Mouse (Mus musculus) left cerebral cortex, adult 2 months (tissue): ENCODE measurements around the gene Smad1. TPM values are rescaled to one million over a fixed set of nuclear protein-coding genes. Genes with fewer than 3 reads are reported as not detected.

ENCODE experiments used
- DNase-seq, 2 experiments: peaks; one replicate each; pipeline ENCODE4 v3.0.0; 2021 to 2022; ENCODE audit warnings: low spot score in 2 of 2, mixed read lengths in 1 of 2; ENCODE audit errors: extremely low spot score in 1 of 2
- H3K27ac ChIP-seq: fragments of 200-600 bp; 2 replicates; pipeline ENCODE4 v1.8.1; 2022
- H3K4me3 ChIP-seq: fragments of 200-600 bp; 2 replicates; pipeline ENCODE4 v1.8.1; 2022
- CTCF ChIP-seq: fragments of 200-600 bp; IDR thresholded peaks from 2 replicates; pipeline ENCODE4 v1.8.1; 2022; ENCODE audit warnings: antibody characterized with exemption, mild to moderate bottlenecking, moderate library complexity
- intact Hi-C: fragments of 180-260 bp; cut with DNase I; formaldehyde crosslinking; loops from one replicate; pipeline ENCODE4 v1.15.1; 2025
- total RNA-seq, 2 experiments: library from RNA; stranded (reverse); gene quantifications; 2 replicates each; pipeline ENCODE4 v1.2.3; 2021

The Smad1 gene
- total RNA-seq, 2 experiments from 2014 or later, result 30.8 to 32.9 TPM

GRCm38 (mm10) chr8:79367350-79367749 is 32.0 kb downstream of the Smad1 start:
- H3K27ac ChIP-seq, result no peak overlapping the region
- no peak overlapping the region for H3K4me3 ChIP-seq
- intact Hi-C loops, result no loop called here
- no peak for TF ChIP-seq CTCF
- DNase-seq, result no peak

- TF ChIP-seq CTCF, result no peak
- Histone ChIP-seq H3K4me3 (no peak overlapping the region), H3K27ac (no peak overlapping the region)
- DNase-seq, result no peak
- intact Hi-C loops, result no loop called here
These were observed 33.1 kb downstream of the Smad1 start for GRCm38 (mm10) chr8:79366227-79366626.

GRCm38 (mm10) chr8:79365707-79366106 is 33.6 kb downstream of the Smad1 start:
- no peak for DNase-seq
- Histone ChIP-seq H3K27ac (no peak overlapping the region), H3K4me3 (no peak overlapping the region)
- intact Hi-C loops, result no loop called here
- TF ChIP-seq CTCF, result no peak

- no peak for TF ChIP-seq CTCF
- no peak overlapping the region for H3K4me3 ChIP-seq
- H3K27ac ChIP-seq, result no peak overlapping the region
- intact Hi-C loops, result no loop called here
- DNase-seq, result no peak
These were observed 34.5 kb downstream of the Smad1 start for GRCm38 (mm10) chr8:79364806-79365205.

GRCm38 (mm10) chr8:79362430-79362829 is 36.9 kb downstream of the Smad1 start:
- H3K27ac ChIP-seq, result no peak overlapping the region
- no peak overlapping the region for H3K4me3 ChIP-seq
- DNase-seq, result no peak
- no peak for TF ChIP-seq CTCF
- intact Hi-C loops, result no loop called here

GRCm38 (mm10) chr8:79360774-79361527 is 38.4 kb downstream of the Smad1 start:
- no peak for TF ChIP-seq CTCF
- intact Hi-C loops, result no loop called here
- H3K4me3 ChIP-seq, result no peak overlapping the region
- DNase-seq, result no peak
- 0 out of 2 replicates have a peak overlapping the region, but pooled peaks have one; percentile 3 for H3K27ac ChIP-seq

- intact Hi-C loops, result no loop called here
- no peak for TF ChIP-seq CTCF
- no peak for DNase-seq
- Histone ChIP-seq H3K4me3 (no peak overlapping the region), H3K27ac (0 out of 2 replicates have a peak overlapping the region, but pooled peaks have one; percentile 3)
These were observed 39.0 kb downstream of the Smad1 start for GRCm38 (mm10) chr8:79360302-79360701.

GRCm38 (mm10) chr8:79355721-79356434 is 43.4 kb downstream of the Smad1 start:
- H3K27ac ChIP-seq, result no peak overlapping the region
- H3K4me3 ChIP-seq, result no peak overlapping the region
- DNase-seq, result no peak
- no peak for TF ChIP-seq CTCF
- intact Hi-C loops, result no loop called here

- no peak for TF ChIP-seq CTCF
- intact Hi-C loops, result no loop called here
- DNase-seq, result no peak
- H3K27ac ChIP-seq, result no peak overlapping the region
- no peak overlapping the region for H3K4me3 ChIP-seq
These were observed 45.3 kb downstream of the Smad1 start for GRCm38 (mm10) chr8:79354009-79354408.

GRCm38 (mm10) chr8:79351916-79352315 is 47.4 kb downstream of the Smad1 start:
- intact Hi-C loops, result loop anchor here (2.0 kb wide), 1 partner anchor 47 kb away; the partner anchor contains the start of gene Smad1
- no peak for DNase-seq
- Histone ChIP-seq H3K4me3 (no peak overlapping the region), H3K27ac (no peak overlapping the region)
- no peak for TF ChIP-seq CTCF

GRCm38 (mm10) chr8:79350805-79351204 is 48.5 kb downstream of the Smad1 start:
- intact Hi-C loops, result loop anchor here (2.0 kb wide), 1 partner anchor 48 kb away; the partner anchor contains the start of gene Smad1
- DNase-seq, result no peak
- Histone ChIP-seq H3K27ac (no peak overlapping the region), H3K4me3 (no peak overlapping the region)
- no peak for TF ChIP-seq CTCF

- intact Hi-C loops, result loop anchor here (2.0 kb wide), 1 partner anchor 49 kb away; the partner anchor contains the start of gene Smad1
- peak; percentile 30; the same call in 1 of the 2 replicates for TF ChIP-seq CTCF
- no peak overlapping the region for H3K4me3 ChIP-seq
- no peak overlapping the region for H3K27ac ChIP-seq
- peak; percentile 42 to 67 for DNase-seq
These were observed 49.2 kb downstream of the Smad1 start for GRCm38 (mm10) chr8:79350094-79350593.
